Mouse (Mus musculus) hindbrain, embryonic 16.5 days (tissue): ENCODE measurements around the gene Map4k5. TPM values are rescaled to one million over a fixed set of nuclear protein-coding genes. Genes with fewer than 3 reads are reported as not detected.

Experiments used
- ATAC-seq: fragments of 200-750 bp; cut with Nextera tagmentation; 2 replicates; pipeline ENCODE4 v1.8.0; 2017; ENCODE audit warnings: moderate TSS enrichment, moderate library complexity
- H3K27ac ChIP-seq: fragments of 300-500 bp; sonication (generic); 2 replicates; pipeline ENCODE4 v1.5.1; 2014; ENCODE audit warnings: low read depth, mild to moderate bottlenecking, control low read depth, low read length, moderate library complexity
- H3K27me3 ChIP-seq: fragments of 300-500 bp; sonication (generic); replicated peaks from 2 replicates; pipeline ENCODE4 v1.6.1; 2014; ENCODE audit warnings: low read length; ENCODE audit not compliant: control insufficient read depth, insufficient read depth
- H3K36me3 ChIP-seq: fragments of 300-500 bp; sonication (generic); 2 replicates; pipeline ENCODE4 v1.6.1; 2014; ENCODE audit warnings: mild to moderate bottlenecking, low read length, moderate library complexity, mixed read lengths; ENCODE audit not compliant: control insufficient read depth, insufficient read depth
- H3K4me1 ChIP-seq: fragments of 300-500 bp; sonication (generic); 2 replicates; pipeline ENCODE4 v1.6.1; 2014; ENCODE audit warnings: low read depth, low read length; ENCODE audit not compliant: control insufficient read depth, insufficient read depth
- H3K4me2 ChIP-seq: fragments of 300-500 bp; sonication (generic); 2 replicates; pipeline ENCODE4 v1.6.1; 2014; ENCODE audit warnings: mild to moderate bottlenecking, low read length, control low read depth, moderate library complexity
- H3K4me3 ChIP-seq: fragments of 300-500 bp; sonication (generic); 2 replicates; pipeline ENCODE4 v1.5.1; 2014; ENCODE audit warnings: mild to moderate bottlenecking, low read length, control low read depth, moderate library complexity
- H3K9ac ChIP-seq: fragments of 300-500 bp; sonication (generic); 2 replicates; pipeline ENCODE4 v1.6.1; 2014; ENCODE audit warnings: low read depth, mild to moderate bottlenecking, control low read depth, low read length, moderate library complexity
- H3K9me3 ChIP-seq: fragments of 300-500 bp; sonication (generic); 2 replicates; pipeline ENCODE4 v1.6.1; 2014; ENCODE audit warnings: mild to moderate bottlenecking, low read length, moderate library complexity; ENCODE audit not compliant: control insufficient read depth
- WGBS: fragments of 180-500 bp; shearing (Covaris S2); extraction: QIAGEN DNeasy Blood & Tissue Kit; methylation state at CpG from one replicate; pipeline ENCODE4 v1.1.7; 2014; 5-methylcytosine and 5-hydroxymethylcytosine counted together
- microRNA counts: library from miRNA; unstranded; fragments of <30 nt; microRNA quantifications from one replicate; lab custom pipeline; 2016
- microRNA-seq: library from miRNA; unstranded; fragments of <30 nt; microRNA quantifications from one replicate; pipeline ENCODE4, GENCODE M21; 2017
- polyA plus RNA-seq: library from polyadenylated mRNA; unstranded; fragments of >200 nt; fragmentation: Nextera tagmentation; extraction: Ambion mirVana; gene quantifications from 2 replicates; pipeline ENCODE4 v1.2.1, GENCODE M21; 2015

Map4k5 gene
- polyA plus RNA-seq, 1 experiment from 2014 or later = 22.8 TPM

DNA sequence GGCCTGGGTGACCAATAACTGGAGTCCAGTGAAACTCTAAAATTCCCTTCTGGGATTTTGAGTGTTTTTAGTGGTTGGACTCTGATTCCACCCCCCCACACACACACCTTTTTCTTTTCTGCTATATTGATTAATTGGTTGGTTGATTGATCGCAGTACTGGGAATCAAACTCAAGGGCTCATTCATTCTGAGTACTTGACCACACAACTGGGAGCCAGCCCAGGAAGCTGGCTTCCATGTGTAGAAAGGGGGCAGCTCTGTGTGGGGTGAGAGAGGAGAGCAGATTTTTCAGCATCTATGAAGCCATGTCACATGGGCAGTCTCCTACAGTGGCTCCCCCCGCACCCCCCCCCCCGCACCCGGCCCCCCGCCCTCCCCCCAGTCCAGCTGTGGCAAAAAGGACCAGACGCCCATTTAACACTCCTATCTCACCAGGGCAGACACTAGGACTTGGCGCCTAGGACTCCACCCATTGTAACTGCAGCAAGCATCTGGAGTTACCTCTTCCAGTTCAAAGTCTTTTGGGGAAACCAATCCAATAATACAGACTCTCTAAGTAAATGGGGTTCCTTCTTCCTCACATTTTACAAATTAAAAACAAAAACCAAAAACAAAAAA, 133.6 kb downstream of the Map4k5 start:
- Histone ChIP-seq H3K9me3 (no peaks in the 10 kb centered on the region), H3K27me3 (no peaks in the 10 kb centered on the region), H3K9ac (no peak overlapping the region), H3K4me2 (no peak overlapping the region), H3K4me3 (no peak overlapping the region), H3K27ac (no peak overlapping the region), H3K4me1 (peaks cover 7% of the 10 kb centered on the region), H3K36me3 (no peaks in the 10 kb centered on the region)
- 41% methylated on average over 7 of the region's 7 CpGs for WGBS
- no peak for ATAC-seq

DNA sequence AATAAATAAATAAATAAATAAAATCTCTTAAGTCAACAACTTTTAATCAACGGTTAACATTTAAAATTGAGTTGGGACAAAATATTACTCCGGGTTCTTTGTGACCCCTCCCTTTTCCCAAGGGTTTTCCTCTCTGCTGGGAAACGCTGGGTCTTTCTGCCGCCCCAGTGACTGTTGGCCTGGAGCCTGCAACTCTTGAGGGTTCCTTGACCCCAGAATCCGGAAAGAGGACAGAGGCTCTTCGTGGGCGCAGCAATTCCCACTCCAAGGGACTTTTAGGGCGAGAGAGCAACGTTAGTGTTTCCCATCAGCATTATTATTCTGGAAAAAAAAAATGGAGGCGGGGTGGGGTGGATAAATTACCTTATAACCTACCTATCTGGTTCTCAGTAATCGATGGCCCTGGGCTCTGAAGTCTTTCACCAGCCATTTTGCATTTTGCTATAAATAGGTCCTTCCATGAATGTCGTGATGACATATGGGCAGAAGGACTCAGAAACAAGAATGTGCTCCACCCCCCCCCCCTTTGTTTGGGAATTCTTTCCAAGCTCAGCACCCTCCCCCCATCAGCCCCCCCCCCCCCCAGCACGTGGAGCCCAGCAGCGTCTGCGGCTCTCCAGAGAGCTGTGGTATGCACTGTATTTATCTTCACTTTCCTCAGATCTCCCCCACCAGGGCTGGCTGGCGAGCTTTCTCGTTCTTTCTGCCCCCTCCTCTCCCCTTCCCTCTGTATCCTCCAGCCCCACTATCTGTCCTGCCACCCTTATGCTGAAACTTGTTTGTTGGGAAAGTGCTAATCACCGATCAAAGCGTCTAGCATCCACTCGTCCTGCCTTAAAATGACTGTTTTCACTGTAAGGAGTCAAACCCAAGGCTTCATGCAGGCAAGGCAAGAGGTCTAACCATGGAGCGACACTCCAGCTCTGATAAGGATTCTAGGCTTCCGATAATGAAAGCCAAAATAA, 134.5 kb downstream of the Map4k5 start:
- H3K36me3 ChIP-seq = no peaks in the 10 kb centered on the region
- no peak for ATAC-seq
- H3K9me3 ChIP-seq = no peaks in the 10 kb centered on the region
- H3K27ac ChIP-seq = no peak overlapping the region
- peak overlapping the region; percentile 18 for H3K4me3 ChIP-seq
- H3K27me3 ChIP-seq = no peaks in the 10 kb centered on the region
- peaks cover 7% of the 10 kb centered on the region for H3K4me1 ChIP-seq
- peak overlapping the region; percentile 54 for H3K4me2 ChIP-seq
- peak overlapping the region; percentile 45; the same call in 1 of the 2 replicates for H3K9ac ChIP-seq
- WGBS = 9% methylated on average over 22 of the region's 22 CpGs

DNA sequence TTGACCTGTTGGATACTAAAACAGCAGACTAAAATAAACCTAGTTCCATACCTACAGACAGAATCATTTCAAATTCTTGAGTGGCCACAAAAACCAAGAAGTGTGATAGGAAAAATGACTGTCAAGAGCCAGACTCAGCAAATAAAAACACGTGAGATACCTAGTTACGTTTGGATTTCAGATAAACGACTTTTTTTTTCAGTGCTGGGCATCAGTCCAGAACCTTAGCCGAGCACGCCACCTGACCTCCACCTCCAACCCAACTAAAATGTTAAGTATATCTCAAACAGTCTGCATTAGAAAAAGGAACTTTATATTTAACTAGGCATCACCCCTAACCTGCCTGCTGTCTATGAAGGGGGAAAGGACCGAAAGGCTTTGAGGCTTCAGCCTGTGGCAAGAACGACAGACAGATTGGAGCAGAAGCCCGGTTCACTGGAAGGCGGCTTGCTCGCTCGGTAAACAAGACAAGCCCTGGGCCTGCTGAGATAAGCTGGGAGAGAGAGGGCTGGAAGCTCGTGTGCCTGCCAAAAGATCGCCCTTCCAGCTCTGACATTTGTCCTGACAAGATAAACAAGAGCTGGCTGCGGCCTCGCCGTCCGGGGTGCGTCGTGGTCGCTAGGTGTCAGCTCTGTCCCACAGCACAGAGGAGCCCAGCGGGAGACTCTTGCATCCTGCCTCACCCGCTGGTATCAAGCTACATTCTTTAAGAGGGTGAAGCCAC, 135.4 kb downstream of the Map4k5 start:
- Histone ChIP-seq H3K36me3 (no peaks in the 10 kb centered on the region), H3K4me3 (peak overlapping the region; percentile 18), H3K9me3 (no peaks in the 10 kb centered on the region), H3K4me1 (peaks cover 7% of the 10 kb centered on the region), H3K27ac (no peak overlapping the region), H3K27me3 (no peaks in the 10 kb centered on the region), H3K9ac (peak overlapping the region; percentile 5; the same call in 1 of the 2 replicates), H3K4me2 (peak overlapping the region; percentile 54)
- peak; percentile 87 for ATAC-seq
- WGBS = 16% methylated on average over 22 of the region's 22 CpGs

DNA sequence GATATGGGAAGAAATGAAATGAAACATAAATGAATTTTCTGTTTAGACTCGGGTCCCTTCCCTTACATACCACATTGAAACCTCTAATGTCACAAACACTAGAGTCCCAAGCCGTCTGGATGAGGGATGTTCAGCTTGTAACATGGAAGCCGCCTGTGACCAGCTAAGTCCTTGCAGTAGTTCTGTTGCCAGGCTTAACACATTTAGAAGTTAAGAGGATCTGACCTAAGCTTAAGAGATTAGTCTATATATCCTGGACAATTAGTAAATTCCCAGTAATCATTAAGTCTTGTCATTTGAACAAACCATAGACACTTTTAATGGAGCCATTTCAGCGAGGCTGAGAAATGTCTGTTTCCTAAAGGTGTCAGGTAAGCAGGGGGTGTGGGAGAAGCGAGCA, 137.0 kb downstream of the Map4k5 start:
- Histone ChIP-seq H3K9me3 (no peaks in the 10 kb centered on the region), H3K9ac (no peak overlapping the region), H3K4me2 (no peak overlapping the region), H3K36me3 (no peaks in the 10 kb centered on the region), H3K27me3 (no peaks in the 10 kb centered on the region), H3K4me1 (peaks cover 7% of the 10 kb centered on the region), H3K27ac (no peak overlapping the region), H3K4me3 (no peak overlapping the region)
- WGBS = 83% methylated on average over 5 of the region's 5 CpGs
- ATAC-seq = no peak

DNA sequence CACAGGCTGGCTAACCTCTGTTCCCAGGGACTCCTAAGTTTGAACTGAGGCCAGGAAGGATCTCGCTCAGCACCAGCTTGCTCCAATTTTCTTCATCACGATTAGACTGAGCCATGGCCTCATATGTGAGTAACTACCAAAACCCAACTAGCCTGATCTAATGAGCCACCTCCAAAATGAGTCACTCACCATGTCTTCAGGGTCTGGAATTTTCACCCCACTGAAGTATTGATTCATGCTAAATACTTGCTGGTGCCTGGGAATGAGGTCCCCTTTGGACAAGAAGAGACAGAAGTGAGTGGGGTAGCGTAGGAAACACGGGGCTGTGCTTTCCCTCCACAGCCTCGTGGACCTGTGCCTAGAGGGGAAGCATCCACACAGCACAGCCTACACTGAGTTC, 139.1 kb downstream of the Map4k5 start:
- Histone ChIP-seq H3K4me1 (peaks cover 7% of the 10 kb centered on the region), H3K9ac (no peak overlapping the region), H3K4me3 (no peak overlapping the region), H3K36me3 (no peaks in the 10 kb centered on the region), H3K27me3 (no peaks in the 10 kb centered on the region), H3K27ac (no peak overlapping the region), H3K4me2 (no peak overlapping the region), H3K9me3 (no peaks in the 10 kb centered on the region)
- WGBS = 87% methylated on average over 5 of the region's 5 CpGs
- no peak for ATAC-seq

MicroRNAs within 50 kb of the gene (microRNA counts, 519-probe panel; counts per million panel counts)
- microRNA mmu-miR-681 (lab: Ali Mortazavi, UCI) = not detected

Small RNAs within 50 kb of the gene (microRNA-seq; reads per million reads assigned to microRNA genes)
- gene Mir681 = not detected

Other genes starting within 250 kb of the Map4k5 start
- gene Sos2, start 211.3 kb downstream of the Map4k5 start, polyA plus RNA-seq = 11.1 and 11.3 TPM in 2 replicates
- 14.4 and 15.3 TPM in 2 replicates for gene L2hgdh, start 168.3 kb downstream of the Map4k5 start, polyA plus RNA-seq
- gene Atp5s, start 168.2 kb downstream of the Map4k5 start, polyA plus RNA-seq = 38.9 and 42.6 TPM in 2 replicates
- 13.2 and 16.5 TPM in 2 replicates for gene Cdkl1, start 101.9 kb downstream of the Map4k5 start, polyA plus RNA-seq
- 159 and 167 TPM in 2 replicates for gene Atl1, start 586 bp downstream of the Map4k5 start, polyA plus RNA-seq
- gene Sav1, start 93.8 kb upstream of the Map4k5 start, polyA plus RNA-seq = 0.23 and 0.67 TPM in 2 replicates
- gene Nin, start 220.5 kb upstream of the Map4k5 start, polyA plus RNA-seq = 9.4 and 10.8 TPM in 2 replicates